Mouse (Mus musculus) 416B (cell line): ENCODE measurements around the gene Raet1e.
A peak's percentile ranks its signal among the peaks of the same experiment; 100 is the strongest.
"Not testable (repeated sequence)": the region's sequence is repeated elsewhere in the genome, so short reads cannot be mapped to it uniquely, and the experiment has no call there.

Source experiments
- DNase-seq: peaks from one replicate; pipeline ENCODE4 v3.0.0; 2011; ENCODE audit warnings: low read depth

Raet1e gene

GRCm38 (mm10) chr10:22165328-22166003, 7.1 kb downstream of the Raet1e start:
- peak; percentile 63 for DNase-seq

- DNase-seq: peak; percentile 39
These were observed 7.7 kb downstream of the Raet1e start for GRCm38 (mm10) chr10:22166025-22166424.

GRCm38 (mm10) chr10:22167061-22167460, 8.7 kb downstream of the Raet1e start:
- DNase-seq: not testable (repeated sequence)

- not testable (repeated sequence) for DNase-seq
These were observed 10.7 kb downstream of the Raet1e start for GRCm38 (mm10) chr10:22169116-22169515.

GRCm38 (mm10) chr10:22172431-22173334, 14.3 kb downstream of the Raet1e start:
- DNase-seq: not testable (repeated sequence)

- not testable (repeated sequence) for DNase-seq
These were observed 15.2 kb downstream of the Raet1e start for GRCm38 (mm10) chr10:22173335-22174189.

- not testable (repeated sequence) for DNase-seq
These were observed 15.8 kb downstream of the Raet1e start for GRCm38 (mm10) chr10:22174190-22174487.

- not testable (repeated sequence) for DNase-seq
These were observed 18.1 kb downstream of the Raet1e start for GRCm38 (mm10) chr10:22176515-22176914.

- not testable (repeated sequence) for DNase-seq
These were observed 32.7 kb downstream of the Raet1e start for GRCm38 (mm10) chr10:22191035-22191434.

GRCm38 (mm10) chr10:22201352-22201751, 43.0 kb downstream of the Raet1e start:
- not testable (repeated sequence) for DNase-seq

- DNase-seq: not testable (repeated sequence)
These were observed 44.6 kb downstream of the Raet1e start for GRCm38 (mm10) chr10:22202784-22203583.

GRCm38 (mm10) chr10:22206443-22206842, 48.1 kb downstream of the Raet1e start:
- not testable (repeated sequence) for DNase-seq

GRCm38 (mm10) chr10:22212012-22212696, 53.8 kb downstream of the Raet1e start:
- peak; percentile 48 for DNase-seq

GRCm38 (mm10) chr10:22223474-22224349, 65.3 kb downstream of the Raet1e start:
- DNase-seq: not testable (repeated sequence)

- DNase-seq: no peak
These were observed 106.7 kb downstream of the Raet1e start for GRCm38 (mm10) chr10:22265060-22265459.

- DNase-seq: not testable (repeated sequence)
These were observed 112.8 kb downstream of the Raet1e start for GRCm38 (mm10) chr10:22270879-22271786.

- DNase-seq: not testable (repeated sequence)
These were observed 114.7 kb downstream of the Raet1e start for GRCm38 (mm10) chr10:22272914-22273683.
